Mouse (Mus musculus) stomach, embryonic 15.5 days (tissue): ENCODE data around the gene Elmo3. TPM values are rescaled to one million over a fixed set of nuclear protein-coding genes. Genes with fewer than 3 reads are reported as not detected.
A peak's percentile ranks its signal among the peaks of the same experiment; 100 is the strongest.

ENCODE experiments used
- ATAC-seq: fragments of 200-750 bp; cut with Nextera tagmentation; 2 replicates; pipeline ENCODE4 v1.8.0; 2017; ENCODE audit warnings: low read depth, moderate number of reproducible peaks, moderate TSS enrichment; ENCODE audit not compliant: insufficient read depth, low FRiP score
- H3K27ac ChIP-seq: fragments of 300-500 bp; sonication (generic); 2 replicates; pipeline ENCODE4 v1.5.1; 2015; ENCODE audit warnings: mild to moderate bottlenecking, inconsistent platforms
- H3K27me3 ChIP-seq: fragments of 300-500 bp; sonication (generic); replicated peaks from 2 replicates; pipeline ENCODE4 v1.6.1; 2015; ENCODE audit warnings: inconsistent platforms
- H3K36me3 ChIP-seq: fragments of 300-500 bp; sonication (generic); 2 replicates; pipeline ENCODE4 v1.6.1; 2015; ENCODE audit warnings: inconsistent platforms
- H3K4me1 ChIP-seq: fragments of 300-500 bp; sonication (generic); 2 replicates; pipeline ENCODE4 v1.6.1; 2015; ENCODE audit warnings: inconsistent platforms
- H3K4me2 ChIP-seq: fragments of 300-500 bp; sonication (generic); 2 replicates; pipeline ENCODE4 v1.6.1; 2015; ENCODE audit warnings: mild to moderate bottlenecking, inconsistent platforms
- H3K4me3 ChIP-seq: fragments of 300-500 bp; sonication (generic); replicated peaks from 2 replicates; pipeline ENCODE4 v1.5.1; 2015; ENCODE audit warnings: inconsistent platforms
- H3K9ac ChIP-seq: fragments of 300-500 bp; sonication (generic); 2 replicates; pipeline ENCODE4 v1.6.1; 2015; ENCODE audit warnings: inconsistent platforms
- H3K9me3 ChIP-seq: fragments of 300-500 bp; sonication (generic); 2 replicates; pipeline ENCODE4 v1.6.1; 2016; ENCODE audit warnings: inconsistent platforms
- WGBS: fragments of 180-500 bp; shearing (Covaris S2); methylation state at CpG from one replicate; pipeline ENCODE4 v1.1.7; 2015; 5-methylcytosine and 5-hydroxymethylcytosine counted together
- polyA plus RNA-seq: library from polyadenylated mRNA; unstranded; fragments of >200 nt; fragmentation: Nextera tagmentation; extraction: Ambion mirVana; gene quantifications from 2 replicates; pipeline ENCODE4 v1.2.1, GENCODE M21; 2015

Elmo3 gene
- polyA plus RNA-seq, 1 experiment from 2014 or later: 15.9 TPM

GRCm38 (mm10) chr8:105304325-105305210 is 833 bp upstream of the Elmo3 start:
- H3K4me3 ChIP-seq: no peak overlapping the region
- peaks cover 21% of the 10 kb centered on the region for H3K4me1 ChIP-seq
- no peak overlapping the region for H3K4me2 ChIP-seq
- no peak overlapping the region for H3K9ac ChIP-seq
- H3K27me3 ChIP-seq: no peaks in the 10 kb centered on the region
- 58% methylated on average over 9 of the region's 9 CpGs for WGBS
- H3K27ac ChIP-seq: peak overlapping the region; percentile 89; the same call in 1 of the 2 replicates
- H3K9me3 ChIP-seq: no peaks in the 10 kb centered on the region
- peaks cover 39% of the 10 kb centered on the region for H3K36me3 ChIP-seq
- no peak for ATAC-seq

- Histone ChIP-seq H3K9me3 (no peaks in the 10 kb centered on the region), H3K4me1 (peaks cover 17% of the 10 kb centered on the region), H3K4me2 (peak overlapping the region; percentile 74), H3K4me3 (peak overlapping the region; percentile 43), H3K27ac (peak overlapping the region; percentile 89; the same call in 1 of the 2 replicates), H3K27me3 (no peaks in the 10 kb centered on the region), H3K36me3 (peaks cover 25% of the 10 kb centered on the region), H3K9ac (no peak overlapping the region)
- no peak for ATAC-seq
- 35% methylated on average over 5 of the region's 5 CpGs for WGBS
Measured at GRCm38 (mm10) chr8:105306146-105306691, 818 bp downstream of the Elmo3 start.

- Histone ChIP-seq H3K4me2 (no peak overlapping the region), H3K9ac (no peak overlapping the region), H3K4me1 (peaks cover 17% of the 10 kb centered on the region), H3K27me3 (no peaks in the 10 kb centered on the region), H3K9me3 (no peaks in the 10 kb centered on the region), H3K4me3 (no peak overlapping the region), H3K27ac (no peak overlapping the region), H3K36me3 (peaks cover 32% of the 10 kb centered on the region)
- no peak for ATAC-seq
- 94% methylated on average over 13 of the region's 13 CpGs for WGBS
Measured at GRCm38 (mm10) chr8:105307670-105308069, 2.3 kb downstream of the Elmo3 start.

GRCm38 (mm10) chr8:105308428-105308827 is 3.0 kb downstream of the Elmo3 start:
- Histone ChIP-seq H3K27me3 (no peaks in the 10 kb centered on the region), H3K27ac (no peak overlapping the region), H3K9ac (no peak overlapping the region), H3K9me3 (no peaks in the 10 kb centered on the region), H3K36me3 (peaks cover 34% of the 10 kb centered on the region), H3K4me1 (peaks cover 17% of the 10 kb centered on the region), H3K4me2 (no peak overlapping the region), H3K4me3 (no peak overlapping the region)
- 91% methylated on average over 10 of the region's 10 CpGs for whole genome bisulfite sequencing
- no peak for ATAC-seq

- WGBS: 83% methylated on average over 15 of the region's 15 CpGs
- H3K4me2 ChIP-seq: no peak overlapping the region
- H3K27ac ChIP-seq: no peak overlapping the region
- H3K4me3 ChIP-seq: no peak overlapping the region
- no peaks in the 10 kb centered on the region for H3K27me3 ChIP-seq
- H3K36me3 ChIP-seq: peaks cover 35% of the 10 kb centered on the region
- no peak overlapping the region for H3K9ac ChIP-seq
- ATAC-seq: no peak
- no peaks in the 10 kb centered on the region for H3K9me3 ChIP-seq
- H3K4me1 ChIP-seq: peaks cover 14% of the 10 kb centered on the region
Measured at GRCm38 (mm10) chr8:105309142-105309847, 3.9 kb downstream of the Elmo3 start.

- WGBS: 83% methylated on average over 8 of the region's 8 CpGs
- Histone ChIP-seq H3K9ac (no peak overlapping the region), H3K36me3 (peaks cover 41% of the 10 kb centered on the region), H3K27me3 (no peaks in the 10 kb centered on the region), H3K9me3 (no peaks in the 10 kb centered on the region), H3K27ac (no peak overlapping the region), H3K4me1 (peaks cover 7% of the 10 kb centered on the region; the same call in 1 of the 2 replicates), H3K4me2 (no peak overlapping the region), H3K4me3 (no peak overlapping the region)
- ATAC-seq: no peak
Measured at GRCm38 (mm10) chr8:105310118-105310517, 4.7 kb downstream of the Elmo3 start.

- H3K4me2 ChIP-seq: no peak overlapping the region
- no peaks in the 10 kb centered on the region for H3K9me3 ChIP-seq
- H3K4me3 ChIP-seq: no peak overlapping the region
- H3K9ac ChIP-seq: no peak overlapping the region
- ATAC-seq: no peak
- H3K4me1 ChIP-seq: no peaks in the 10 kb centered on the region
- 80% methylated on average over 1 of the region's 1 CpGs for WGBS
- H3K27ac ChIP-seq: no peak overlapping the region
- H3K27me3 ChIP-seq: no peaks in the 10 kb centered on the region
- peaks cover 47% of the 10 kb centered on the region for H3K36me3 ChIP-seq
Measured at GRCm38 (mm10) chr8:105311718-105312117, 6.3 kb downstream of the Elmo3 start.

GRCm38 (mm10) chr8:105312891-105313481 is 7.6 kb downstream of the Elmo3 start:
- Histone ChIP-seq H3K9ac (no peak overlapping the region), H3K27me3 (no peaks in the 10 kb centered on the region), H3K27ac (no peak overlapping the region), H3K4me3 (no peak overlapping the region), H3K9me3 (no peaks in the 10 kb centered on the region), H3K36me3 (peaks cover 44% of the 10 kb centered on the region), H3K4me1 (no peaks in the 10 kb centered on the region), H3K4me2 (no peak overlapping the region)
- 84% methylated on average over 8 of the region's 8 CpGs for WGBS
- ATAC-seq: peak; percentile 27; the same call in 1 of the 2 replicates

- ATAC-seq: no peak
- Histone ChIP-seq H3K4me1 (no peaks in the 10 kb centered on the region), H3K4me2 (no peak overlapping the region), H3K27ac (no peak overlapping the region), H3K9ac (no peak overlapping the region), H3K9me3 (no peaks in the 10 kb centered on the region), H3K36me3 (peaks cover 42% of the 10 kb centered on the region), H3K4me3 (no peak overlapping the region), H3K27me3 (no peaks in the 10 kb centered on the region)
- WGBS: 79% methylated on average over 9 of the region's 9 CpGs
Measured at GRCm38 (mm10) chr8:105313622-105314402, 8.4 kb downstream of the Elmo3 start.

GRCm38 (mm10) chr8:105315073-105315769 is 9.8 kb downstream of the Elmo3 start:
- Histone ChIP-seq H3K4me3 (no peak overlapping the region), H3K9me3 (no peaks in the 10 kb centered on the region), H3K27me3 (no peaks in the 10 kb centered on the region), H3K4me2 (no peak overlapping the region), H3K27ac (no peak overlapping the region), H3K36me3 (peaks cover 48% of the 10 kb centered on the region), H3K4me1 (no peaks in the 10 kb centered on the region), H3K9ac (no peak overlapping the region)
- no peak for ATAC-seq
- 90% methylated on average over 18 of the region's 18 CpGs for WGBS

- Histone ChIP-seq H3K27me3 (no peaks in the 10 kb centered on the region), H3K4me3 (no peak overlapping the region), H3K9me3 (no peaks in the 10 kb centered on the region), H3K36me3 (peaks cover 33% of the 10 kb centered on the region), H3K4me1 (no peaks in the 10 kb centered on the region), H3K9ac (no peak overlapping the region), H3K27ac (no peak overlapping the region), H3K4me2 (no peak overlapping the region)
- WGBS: 78% methylated on average over 4 of the region's 4 CpGs
- ATAC-seq: no peak
Measured at GRCm38 (mm10) chr8:105317941-105318340, 12.5 kb downstream of the Elmo3 start.
